Mouse (Mus musculus) gastrocnemius, adult 18-20 months (tissue): Measurements from ENCODE around the gene Nme4. TPM values are rescaled to one million over a fixed set of nuclear protein-coding genes. Genes with fewer than 3 reads are reported as not detected.

Source experiments
- DNase-seq: peaks from one replicate; pipeline ENCODE4 v3.0.0; 2021; ENCODE audit warnings: low spot score
- total RNA-seq, 2 experiments: library from RNA; stranded (reverse); gene quantifications; 2 replicates each; pipeline ENCODE4 v1.2.3; 2021

Gene Nme4
- total RNA-seq, 2 experiments from 2014 or later, result 2.5 to 2.9 TPM

DNA sequence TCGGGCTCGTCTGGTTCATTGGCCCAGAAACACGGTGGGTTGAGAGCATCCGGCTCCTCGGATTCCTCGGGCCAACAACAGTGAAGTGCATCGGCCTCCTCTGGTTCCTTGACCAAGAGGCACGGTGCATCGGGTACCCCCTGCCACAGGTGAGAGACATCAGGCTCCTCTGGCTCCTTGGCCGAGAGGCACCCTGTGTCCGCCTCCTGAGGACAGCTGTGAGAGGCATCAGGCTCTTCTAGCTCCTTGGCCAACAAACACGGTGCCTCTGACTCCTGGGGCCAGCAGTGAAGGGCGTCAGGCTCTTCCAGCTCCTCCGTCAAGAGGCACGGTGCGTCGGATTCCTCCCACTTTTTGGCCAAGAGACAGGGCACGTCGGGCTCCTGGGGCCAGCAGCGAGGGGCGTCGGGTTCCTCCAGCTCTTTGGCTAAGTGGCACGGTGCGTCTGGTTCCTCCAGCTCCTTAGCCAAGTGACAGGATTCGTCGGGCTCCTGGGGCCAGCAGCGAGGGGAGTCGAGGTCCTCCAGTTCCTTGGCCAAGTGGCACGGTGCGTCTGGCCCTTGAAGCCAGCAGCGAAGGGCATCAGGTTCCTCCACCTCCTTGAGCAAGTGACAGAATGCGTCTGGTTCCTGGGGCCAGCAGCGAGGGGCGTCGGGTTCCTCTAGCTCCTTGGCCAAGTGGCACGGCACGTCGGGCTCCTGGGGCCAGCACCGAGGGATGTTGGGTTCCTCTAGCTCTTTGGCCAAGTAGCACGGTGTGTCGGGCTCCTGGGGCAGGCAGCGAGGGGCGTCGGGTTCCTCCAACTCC is 27.2 kb downstream of the Nme4 start:
- peak; percentile 77 for DNase-seq

DNA sequence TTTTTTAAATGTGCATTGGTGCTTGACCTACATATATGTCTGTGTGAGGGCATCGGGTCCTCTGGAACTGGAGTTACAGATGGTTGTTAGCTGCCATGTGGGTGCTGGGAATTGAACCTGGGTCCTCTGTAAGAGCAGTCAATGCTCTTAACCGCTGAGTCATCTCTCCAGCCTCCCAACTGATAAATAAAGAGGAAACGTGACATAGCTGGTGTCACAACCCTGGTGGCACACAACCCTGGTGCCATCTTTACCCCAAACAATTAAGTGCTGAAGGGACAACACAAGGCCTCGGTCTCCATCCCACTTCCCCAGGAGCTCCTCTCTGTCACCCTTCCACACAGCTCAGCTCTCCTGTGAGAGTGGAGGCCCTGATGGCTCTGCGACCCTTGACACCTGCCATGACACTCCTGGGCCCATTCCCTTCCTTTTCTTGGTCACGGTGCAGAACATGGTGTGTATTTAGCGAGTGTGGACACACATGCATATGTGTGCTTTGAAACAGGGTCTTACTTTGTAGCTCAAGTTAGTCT is 28.8 kb downstream of the Nme4 start:
- no peak for DNase-seq

DNA sequence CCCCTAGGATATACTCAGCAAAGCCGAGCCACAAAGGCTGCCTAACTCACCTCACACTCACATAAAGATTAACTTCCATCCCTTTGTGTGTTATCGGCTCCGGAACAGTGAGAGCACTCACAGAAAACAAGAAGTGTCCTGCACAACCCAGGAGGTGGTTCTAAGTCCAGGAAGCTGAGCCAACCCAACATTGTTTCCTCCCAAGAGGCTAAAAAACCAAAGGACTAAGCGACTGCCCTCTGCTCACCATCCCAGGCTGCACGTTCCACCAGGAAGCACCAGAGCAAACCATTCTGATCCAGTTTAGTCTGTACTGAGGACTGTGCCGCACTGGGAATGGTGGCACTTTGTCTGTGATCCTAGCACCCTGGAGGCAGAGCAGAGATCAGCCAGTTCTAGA is 30.5 kb downstream of the Nme4 start:
- no peak for DNase-seq

DNA sequence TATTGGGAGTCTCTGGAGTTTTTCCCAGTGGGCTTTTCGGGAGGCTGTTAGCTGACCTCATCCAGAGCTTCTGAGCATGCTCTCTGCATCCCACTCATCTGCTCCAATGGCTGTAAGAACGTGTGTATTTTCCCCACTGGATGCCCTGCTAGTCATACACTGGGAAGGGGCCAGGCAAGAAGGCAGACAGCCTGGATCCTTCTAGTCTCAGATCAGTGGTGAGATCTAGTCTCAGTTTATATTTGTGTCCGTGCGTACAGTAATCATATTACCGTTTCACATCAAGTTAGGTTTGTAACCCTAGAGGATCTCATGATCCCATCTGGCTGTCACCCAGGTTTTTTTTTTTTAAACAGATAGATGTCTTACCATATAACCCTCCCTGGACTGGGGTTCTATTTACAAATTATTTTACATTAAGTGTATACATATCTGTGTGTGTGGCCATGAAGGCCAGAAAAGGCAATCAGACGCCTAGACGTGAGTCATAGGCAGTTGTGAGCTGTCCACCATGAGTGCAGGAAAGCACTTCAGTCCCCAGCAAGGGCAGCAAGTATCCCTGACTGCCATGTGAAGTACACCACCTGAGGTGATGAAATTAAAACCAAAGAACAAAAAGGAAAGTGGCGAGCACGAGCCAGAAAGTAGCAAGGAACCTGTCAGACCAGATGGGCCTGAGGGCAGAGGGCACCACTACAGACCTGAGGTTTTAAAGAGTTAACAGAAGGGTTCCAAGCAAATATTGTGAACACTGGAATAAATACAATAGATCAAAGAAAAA is 37.4 kb downstream of the Nme4 start:
- DNase-seq, result peak; percentile 64

DNA sequence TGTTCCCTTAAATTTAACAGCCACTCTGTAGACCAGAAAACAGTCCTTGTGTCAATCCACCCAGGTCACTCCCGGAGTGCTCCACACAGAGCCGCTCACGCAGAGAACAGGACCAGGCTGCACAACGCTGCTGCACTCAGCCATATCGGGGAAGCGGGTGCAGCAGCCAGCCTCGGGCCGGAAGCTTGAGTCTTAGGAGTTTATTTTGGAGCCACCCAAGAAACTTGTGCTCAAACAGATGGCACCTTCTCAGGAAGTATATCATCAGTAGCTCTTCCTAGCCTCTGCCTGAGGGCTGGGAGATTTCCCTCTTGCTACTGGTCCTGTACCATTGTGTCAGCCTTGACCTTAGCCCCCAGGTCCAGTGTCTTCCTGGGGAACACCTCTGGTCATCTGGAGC is 38.1 kb downstream of the Nme4 start:
- DNase-seq, result no peak

DNA sequence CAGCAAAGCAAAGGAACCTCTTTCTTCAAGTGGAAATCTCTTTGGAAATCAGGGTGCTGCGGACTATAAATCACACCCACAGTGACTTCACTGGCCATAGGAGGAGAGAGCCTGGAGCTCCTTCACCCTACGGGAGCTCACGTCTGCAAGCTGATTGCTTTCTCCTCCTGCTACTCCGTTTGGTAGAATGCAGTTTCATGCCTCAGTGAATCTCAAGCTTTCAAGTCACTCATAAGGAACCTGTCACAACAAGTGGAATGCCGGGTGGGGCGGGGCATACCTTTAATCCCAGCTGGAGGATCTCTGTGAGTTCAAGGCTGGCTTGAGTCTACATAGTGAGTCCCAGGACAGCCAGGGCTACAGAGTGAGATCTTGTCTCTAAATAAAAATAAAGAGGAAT is 40.2 kb downstream of the Nme4 start:
- no peak for DNase-seq

DNA sequence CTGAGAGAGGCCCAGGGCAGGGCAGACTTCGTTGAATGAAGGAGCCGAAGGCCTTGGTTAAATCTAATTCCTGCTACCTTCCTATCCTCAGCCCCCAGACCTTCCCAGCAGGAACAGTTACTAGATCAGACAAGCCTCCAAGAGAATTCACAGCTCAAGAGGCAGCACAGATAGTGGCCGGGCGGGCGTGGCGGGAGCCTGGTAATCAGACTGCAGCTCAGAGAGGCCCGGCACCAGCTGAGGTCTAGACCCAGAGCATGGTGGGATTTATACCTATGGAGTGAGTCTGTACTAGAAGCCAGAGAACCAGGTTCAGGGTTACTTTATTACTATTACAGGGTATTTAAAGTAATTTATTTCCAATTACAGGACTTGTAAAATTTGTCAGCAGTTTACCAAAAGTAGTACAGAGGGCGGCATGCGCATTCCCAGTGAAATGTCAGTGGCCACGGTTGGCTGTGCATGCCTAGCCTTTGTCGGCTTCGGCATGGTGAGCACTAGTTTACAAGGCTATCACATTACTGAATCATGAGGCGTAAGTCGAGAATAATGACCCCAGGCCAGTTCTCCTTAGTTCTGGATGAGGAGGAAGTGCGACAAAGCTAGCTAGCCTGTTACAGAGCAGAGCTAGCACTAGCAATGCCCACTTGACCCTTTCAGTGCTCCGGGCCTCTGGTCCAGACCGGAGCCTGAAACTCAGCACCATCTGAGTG is 41.1 kb downstream of the Nme4 start:
- DNase-seq, result peak; percentile 57

DNA sequence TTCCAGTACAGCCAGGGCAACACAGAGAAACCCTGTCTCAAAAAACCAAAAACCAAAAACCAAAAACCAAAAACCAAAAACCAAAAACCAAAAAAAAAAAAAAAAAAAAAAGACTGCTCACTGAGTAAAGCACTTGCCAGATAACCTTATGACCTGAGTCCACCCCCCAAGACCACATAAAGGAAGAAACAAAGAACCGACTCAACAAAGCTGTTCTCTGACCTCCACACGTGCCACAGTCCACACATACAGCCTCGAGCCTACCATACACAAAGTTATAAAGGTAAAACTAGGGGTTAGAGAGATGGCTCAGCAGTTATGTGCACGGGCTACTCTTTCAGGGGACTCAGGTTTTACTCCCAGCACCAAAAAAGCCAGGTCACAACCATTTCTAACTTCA is 42.7 kb downstream of the Nme4 start:
- DNase-seq, result no peak

DNA sequence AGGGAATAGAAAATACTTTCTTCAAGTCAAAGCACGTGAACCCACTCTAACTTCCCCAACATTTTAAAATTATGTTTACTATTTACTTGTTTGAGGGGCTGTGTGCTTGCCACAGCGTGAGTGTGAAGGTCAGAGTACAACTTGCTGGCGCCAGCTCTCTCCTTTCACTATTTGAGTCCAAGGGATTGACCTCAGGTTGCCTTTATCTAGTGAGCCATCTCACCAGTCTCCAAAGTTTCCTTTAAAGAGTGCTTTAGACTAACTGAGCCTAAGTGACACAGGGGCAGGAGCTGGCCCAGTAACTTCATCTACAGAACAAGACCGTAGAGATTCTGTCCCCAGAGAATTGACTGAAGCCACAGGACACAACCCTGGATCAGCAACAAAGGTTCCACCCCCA is 43.3 kb downstream of the Nme4 start:
- no peak for DNase-seq

DNA sequence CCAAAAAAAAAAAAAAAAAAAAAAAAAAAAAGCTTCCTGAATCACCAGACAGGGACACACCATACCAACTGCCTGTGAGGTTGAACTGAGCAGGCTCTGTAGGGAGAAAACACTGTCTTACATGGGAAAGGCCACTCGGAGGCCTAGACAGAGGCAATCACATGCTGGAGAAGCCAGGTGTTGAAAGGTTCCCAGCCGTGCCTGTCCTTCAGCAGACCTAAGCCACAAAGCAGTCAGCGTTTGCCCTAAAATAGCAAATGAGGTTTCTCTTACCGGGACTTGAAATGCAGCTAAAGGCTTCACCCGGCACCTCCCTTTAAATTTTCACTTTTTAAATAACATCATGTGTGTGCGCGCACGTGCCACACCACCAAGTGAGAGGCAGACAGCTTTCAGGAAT is 47.3 kb downstream of the Nme4 start:
- no peak for DNase-seq

DNA sequence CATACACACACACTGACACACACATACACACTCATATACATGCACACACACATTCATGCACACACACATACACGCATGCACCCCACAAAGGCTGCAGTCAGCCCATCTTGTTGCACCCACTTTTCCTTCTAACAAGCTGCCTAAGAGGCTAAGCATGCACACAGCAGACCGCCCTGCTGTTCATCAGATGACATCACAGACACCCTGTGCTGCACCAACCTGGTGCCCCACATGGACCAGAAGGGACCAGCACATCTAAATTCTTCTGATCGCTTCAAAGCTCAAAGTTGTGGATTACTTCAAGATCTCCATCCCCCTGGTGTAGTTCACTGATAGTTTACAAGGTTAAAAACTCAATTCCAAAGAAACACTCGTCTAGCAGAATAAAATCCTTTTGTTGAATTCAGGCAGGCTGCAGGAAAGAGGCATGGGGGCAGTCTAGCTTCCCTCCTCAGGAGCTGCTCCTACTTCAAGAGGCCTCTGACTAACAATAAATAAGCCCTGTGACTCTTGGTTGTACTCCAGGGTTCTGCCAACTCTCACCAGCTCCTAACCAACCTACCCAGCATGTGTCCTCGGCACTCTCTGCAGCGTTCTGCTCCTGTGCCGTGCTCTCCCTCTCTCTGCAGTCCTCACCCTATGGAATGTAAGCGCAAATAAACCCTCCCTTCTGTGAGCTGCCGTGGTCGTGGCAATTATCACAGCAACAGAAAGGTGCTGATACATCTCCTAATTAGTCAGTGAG is 49.0 kb downstream of the Nme4 start:
- no peak for DNase-seq

DNA sequence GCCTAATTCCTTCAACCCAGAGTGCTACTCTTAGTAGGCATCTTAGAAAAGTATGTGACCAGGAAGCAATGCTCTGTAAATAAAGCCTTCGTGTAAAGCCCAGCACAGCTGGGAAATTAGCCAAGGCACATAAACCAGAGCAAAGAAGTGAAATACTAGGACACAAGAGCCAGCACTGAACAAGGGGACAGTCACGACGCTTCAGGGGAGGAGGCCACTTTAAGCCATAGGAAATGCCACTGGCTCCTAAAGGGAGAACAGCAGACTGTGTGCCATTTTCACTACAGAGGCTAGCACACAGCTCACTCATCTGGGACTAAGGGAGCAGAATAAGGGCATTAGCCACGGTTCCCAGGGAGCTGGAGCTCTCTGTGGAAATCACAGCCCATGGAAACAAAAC is 50.1 kb downstream of the Nme4 start:
- no peak for DNase-seq

DNA sequence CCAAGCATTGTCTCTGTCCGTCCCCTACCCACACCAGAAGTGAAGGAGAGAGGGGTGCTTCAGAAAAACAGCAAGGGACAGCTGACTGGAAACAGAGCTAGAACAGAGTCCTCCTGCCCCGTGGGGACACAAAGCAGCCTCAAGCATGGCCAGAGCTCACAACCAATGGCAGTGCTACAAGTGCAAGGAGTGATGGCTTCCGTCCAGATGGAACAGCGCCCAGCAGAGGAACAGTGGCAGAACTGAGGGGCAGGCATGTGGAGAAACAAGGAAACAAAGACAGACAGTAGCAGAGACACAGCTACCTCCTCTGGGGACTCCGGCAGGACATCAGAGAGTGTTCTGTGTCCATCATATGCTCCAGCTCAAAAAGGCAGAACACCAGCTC is 52.2 kb downstream of the Nme4 start:
- DNase-seq, result no peak

DNA sequence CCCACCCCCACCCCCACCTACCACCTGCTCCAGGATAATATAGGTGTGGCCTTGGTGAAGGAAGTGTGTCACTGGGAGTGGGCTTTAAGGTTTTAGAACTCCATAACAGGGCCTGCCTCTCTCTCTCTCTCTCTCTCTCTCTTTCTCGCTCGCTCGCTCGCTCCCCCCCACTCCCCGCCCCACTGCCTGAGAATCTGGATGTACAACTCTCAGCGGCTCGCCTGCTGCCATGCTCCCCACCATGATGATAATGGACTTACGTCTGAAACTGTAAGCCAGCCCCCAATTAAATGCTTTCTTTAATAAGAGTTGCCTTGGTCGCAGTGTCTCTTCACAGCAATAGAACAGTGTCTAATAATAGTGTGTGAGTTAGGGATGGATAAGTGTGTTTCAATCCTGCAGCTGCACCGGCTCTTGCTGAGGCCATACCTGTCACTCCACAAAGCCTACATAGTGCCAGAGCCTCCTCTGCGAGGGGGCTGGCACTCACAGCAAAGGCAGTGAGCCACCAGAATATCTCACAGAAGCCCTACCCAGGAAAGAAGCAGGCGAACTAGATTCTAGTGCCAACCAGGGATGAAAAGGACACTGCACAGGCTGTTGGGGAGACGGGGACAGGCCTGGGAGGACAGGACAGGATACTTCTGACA is 52.7 kb downstream of the Nme4 start:
- no peak for DNase-seq

Other genes with a start within 250 kb of the Nme4 start
- under 1 TPM; 0.55 to 0.64 TPM for gene Wdr90, start 234.1 kb downstream of the Nme4 start, total RNA-seq
- 100 to 1,000 TPM in 1 of 2 experiments, 10 to 100 TPM in 1; 84.2 to 102 TPM for gene Mcrip2, start 226.8 kb downstream of the Nme4 start, total RNA-seq
- 10 to 100 TPM; 25.4 to 33.4 TPM for gene Mettl26, start 220.5 kb downstream of the Nme4 start, total RNA-seq
- gene Wfikkn1, start 214.7 kb downstream of the Nme4 start, total RNA-seq, result under 1 TPM; 0.43 to 0.62 TPM
- 10 to 100 TPM in 1 of 2 experiments, 1 to 10 TPM in 1; 7.6 to 11.1 TPM for gene Rab40c, start 175.9 kb downstream of the Nme4 start, total RNA-seq
- gene Pigq, start 150.7 kb downstream of the Nme4 start, total RNA-seq, result 10 to 100 TPM; 19.9 to 22.2 TPM
- not detected for gene Nhlrc4, start 150.6 kb downstream of the Nme4 start, total RNA-seq
- not detected for gene A930017K11Rik, start 143.0 kb downstream of the Nme4 start, total RNA-seq
- 1 to 10 TPM; 4.4 to 6.5 TPM for gene Capn15, start 109.8 kb downstream of the Nme4 start, total RNA-seq
- 10 to 100 TPM; 88.9 to 96.2 TPM for gene Rab11fip3, start 26.0 kb downstream of the Nme4 start, total RNA-seq
- 1 to 10 TPM; 2.6 to 2.8 TPM for gene Decr2, start 5.3 kb downstream of the Nme4 start, total RNA-seq
- gene Tmem8, start 17.7 kb upstream of the Nme4 start, total RNA-seq, result 1 to 10 TPM; 2.0 to 3.9 TPM
- 10 to 100 TPM; 57.4 to 66.2 TPM for gene Mrpl28, start 27.9 kb upstream of the Nme4 start, total RNA-seq
- gene Axin1, start 43.1 kb upstream of the Nme4 start, total RNA-seq, result 10 to 100 TPM; 15.7 to 18.2 TPM
- gene Pdia2, start 103.5 kb upstream of the Nme4 start, total RNA-seq, result not detected
- under 1 TPM; 0.48 to 0.66 TPM for gene Rgs11, start 107.3 kb upstream of the Nme4 start, total RNA-seq
- gene Arhgdig, start 112.2 kb upstream of the Nme4 start, total RNA-seq, result 1 to 10 TPM; 1.2 to 1.4 TPM
- gene Fam234a, start 148.6 kb upstream of the Nme4 start, total RNA-seq, result 10 to 100 TPM; 76.7 to 85.3 TPM
- gene Luc7l, start 157.3 kb upstream of the Nme4 start, total RNA-seq, result 10 to 100 TPM in 1 of 2 experiments, 1 to 10 TPM in 1; 9.6 to 11.6 TPM